Comparison of ENCODE assay signal across 11 mouse cellular contexts in the genomic region with DNA sequence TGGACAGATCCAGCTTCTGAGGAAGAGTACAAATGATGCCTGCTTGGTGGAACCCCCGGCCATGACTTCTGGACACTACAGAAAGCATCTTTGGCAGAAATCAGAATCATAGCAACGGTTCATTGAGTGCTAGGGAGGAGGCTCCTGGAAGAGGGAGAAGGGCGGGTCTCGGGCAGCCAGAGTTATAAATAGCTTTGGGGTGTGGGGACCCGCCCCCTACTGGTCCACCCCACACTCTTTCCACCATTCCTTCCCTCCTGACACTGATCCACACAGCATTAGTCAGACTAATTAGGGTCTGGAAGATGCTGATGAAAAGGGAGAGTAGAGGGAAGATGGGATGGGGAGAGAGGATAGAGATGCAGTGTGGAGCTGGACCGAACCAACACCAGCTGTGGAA. TPM values are rescaled to one million over a fixed set of nuclear protein-coding genes. Genes with fewer than 3 reads are reported as not detected.
DNase-seq lines count a peak whose midpoint lies in the region; ATAC-seq and TF ChIP-seq lines count a peak whose summit lies in the region.
"Had no signal": no experiment of that assay in that cellular context is flagged by ENCODE, and none has a peak within 500 bp of the region (broad histone marks: within the 10 kb centered on the region; RNA-seq: fewer than 3 reads in every experiment).

No protein-coding gene starts in this region.

- H3K4me3 ChIP-seq in layer of hippocampus, adult 2 months, result no peak overlapping the region
- H3K4me3 ChIP-seq in embryonic facial prominence, embryonic 12.5 days, result no peak overlapping the region
- no peak overlapping the region for H3K4me3 ChIP-seq in liver, postnatal 0 days (ENCODE audit: low read depth, low read length)

- H3K9ac ChIP-seq in embryonic facial prominence, embryonic 12.5 days, result peak overlapping the region; percentile 33; the same call in 1 of the 2 replicates
- H3K9ac ChIP-seq in liver, postnatal 0 days (replicated peaks), result no peak overlapping the region

- H3K36me3 ChIP-seq in embryonic facial prominence, embryonic 12.5 days, result peaks cover 13% of the 10 kb centered on the region; the same call in 1 of the 2 replicates
- H3K36me3 ChIP-seq in liver, postnatal 0 days (replicated peaks; ENCODE audit: insufficient read depth, low read length), result peaks cover 33% of the 10 kb centered on the region

- H3K4me1 ChIP-seq in embryonic facial prominence, embryonic 12.5 days, result peaks cover 36% of the 10 kb centered on the region
- peaks cover 35% of the 10 kb centered on the region for H3K4me1 ChIP-seq in liver, postnatal 0 days (ENCODE audit: insufficient read depth)

- 0 out of 2 replicates have a peak, but pooled peaks have one; percentile 8 for TF ChIP-seq CTCF in layer of hippocampus, adult 2 months (conservative IDR thresholded peaks at IDR 0.05)
- 0 out of 2 replicates have a peak, but pooled peaks have one; percentile 13 for TF ChIP-seq CTCF in liver, postnatal 0 days (IDR thresholded peaks at IDR 0.05; ENCODE audit: low read depth)

- no peak for ATAC-seq in embryonic facial prominence, embryonic 12.5 days (ENCODE audit: insufficient number of reproducible peaks, insufficient read depth, low FRiP score, low TSS enrichment)
- no peak for ATAC-seq in liver, postnatal 0 days

- H3K27me3 ChIP-seq in embryonic facial prominence, embryonic 12.5 days, result no peaks in the 10 kb centered on the region
- no peaks in the 10 kb centered on the region for H3K27me3 ChIP-seq in liver, postnatal 0 days (ENCODE audit: insufficient read depth, low read length)

- WGBS in embryonic facial prominence, embryonic 12.5 days, result 44% methylated on average over 6 of the region's 6 CpGs
- 17% methylated on average over 6 of the region's 6 CpGs for WGBS in liver, postnatal 0 days (ENCODE audit: insufficient replicate concordance)

- H3K9me3 ChIP-seq in embryonic facial prominence, embryonic 12.5 days, result no peaks in the 10 kb centered on the region
- no peaks in the 10 kb centered on the region for H3K9me3 ChIP-seq in liver, postnatal 0 days (ENCODE audit: low read length)

- DNase-seq in layer of hippocampus, adult 2 months (ENCODE audit: low spot score in 2 of 2), result no peak
- DNase-seq in layer of hippocampus, postnatal 36 days, result no peak
- peak; percentile 15 for DNase-seq in MN1 (ENCODE audit: low spot score)
- no peak for DNase-seq in liver, postnatal 0 days
- no peak for DNase-seq in retina, embryonic 14.5 days (ENCODE audit: low spot score)
- no peak for DNase-seq in B cell, adult 2 months
- DNase-seq: gastrocnemius, postnatal 10 days had no signal

- no peak for TF ChIP-seq EP300 in liver, postnatal 0 days (IDR thresholded peaks at IDR 0.05; ENCODE audit: low read depth)

- peak overlapping the region; percentile 30; the same call in 1 of the 2 replicates for H3K4me2 ChIP-seq in embryonic facial prominence, embryonic 12.5 days (replicated peaks)
- H3K4me2 ChIP-seq in liver, postnatal 0 days (ENCODE audit: low read depth, low read length), result peak overlapping the region; percentile 40; the same call in 1 of the 2 replicates

- H3K27ac ChIP-seq in layer of hippocampus, adult 2 months, result no peak overlapping the region; the same call in 1 of the 2 replicates
- 0 out of 2 replicates have a peak overlapping the region, but pooled peaks have one; percentile 50 for H3K27ac ChIP-seq in embryonic facial prominence, embryonic 12.5 days
- no peak overlapping the region for H3K27ac ChIP-seq in liver, postnatal 0 days (ENCODE audit: low read depth)

RNA-seq across cellular contexts. Expression of gene Arhgef1, which starts 3.8 kb away (rescaled TPM):
- total RNA-seq in layer of hippocampus, adult 2 months (2021), result 10 to 100 TPM; 88.3 to 100.0 TPM
- total RNA-seq in layer of hippocampus, postnatal 36 days (2021), result 10 to 100 TPM; 81.1 to 86.9 TPM
- polyA plus RNA-seq in embryonic facial prominence, embryonic 12.5 days (2016; fragmentation: Nextera tagmentation; extraction: Ambion mirVana), result 114 and 120 TPM in 2 replicates
- polyA plus RNA-seq in liver, postnatal 0 days (2015; fragmentation: Nextera tagmentation; extraction: Ambion mirVana), result 30.2 and 30.4 TPM in 2 replicates

RNA-seq across cellular contexts. Expression of gene Cd79a, which starts 9.4 kb away (rescaled TPM):
- not detected for total RNA-seq in layer of hippocampus, adult 2 months (2021)
- under 1 TPM in 1 of 2 experiments, not detected in 1; 0.43 TPM for total RNA-seq in layer of hippocampus, postnatal 36 days (2021)
- 0.26 and 0.61 TPM in 2 replicates for polyA plus RNA-seq in embryonic facial prominence, embryonic 12.5 days (2016; fragmentation: Nextera tagmentation; extraction: Ambion mirVana)
- 32.0 and 34.0 TPM in 2 replicates for polyA plus RNA-seq in liver, postnatal 0 days (2015; fragmentation: Nextera tagmentation; extraction: Ambion mirVana)
- total RNA-seq: common myeloid progenitor, adult 5-6 weeks had no signal

RNA-seq across cellular contexts. Expression of gene Rps19, which starts 22.4 kb away (rescaled TPM):
- total RNA-seq in layer of hippocampus, adult 2 months (2021), result 100 to 1,000 TPM; 501 to 525 TPM
- 100 to 1,000 TPM; 490 to 494 TPM for total RNA-seq in layer of hippocampus, postnatal 36 days (2021)
- 2,196 and 2,318 TPM in 2 replicates for polyA plus RNA-seq in embryonic facial prominence, embryonic 12.5 days (2016; fragmentation: Nextera tagmentation; extraction: Ambion mirVana)
- 1,140 and 1,164 TPM in 2 replicates for polyA plus RNA-seq in liver, postnatal 0 days (2015; fragmentation: Nextera tagmentation; extraction: Ambion mirVana)

RNA-seq across cellular contexts. Expression of gene Dmrtc2, which starts 36.7 kb away (rescaled TPM):
- not detected for total RNA-seq in layer of hippocampus, adult 2 months (2021)
- not detected for total RNA-seq in layer of hippocampus, postnatal 36 days (2021)
- not detected in 2 replicates for polyA plus RNA-seq in embryonic facial prominence, embryonic 12.5 days (2016; fragmentation: Nextera tagmentation; extraction: Ambion mirVana)
- polyA plus RNA-seq in liver, postnatal 0 days (2015; fragmentation: Nextera tagmentation; extraction: Ambion mirVana), result not detected in 2 replicates
- total RNA-seq: adrenal gland, adult 18-20 months; common myeloid progenitor, adult 5-6 weeks; gastrocnemius, postnatal 10 days; layer of hippocampus, adult 8-10 months had no signal

RNA-seq across cellular contexts. Expression of gene Lypd4, which starts 36.8 kb away (rescaled TPM):
- total RNA-seq in layer of hippocampus, adult 2 months (2021), result not detected
- not detected for total RNA-seq in layer of hippocampus, postnatal 36 days (2021)
- polyA plus RNA-seq in embryonic facial prominence, embryonic 12.5 days (2016; fragmentation: Nextera tagmentation; extraction: Ambion mirVana), result not detected in 2 replicates
- polyA plus RNA-seq in liver, postnatal 0 days (2015; fragmentation: Nextera tagmentation; extraction: Ambion mirVana), result not detected in 2 replicates
- total RNA-seq: adrenal gland, adult 18-20 months; common myeloid progenitor, adult 5-6 weeks; gastrocnemius, postnatal 10 days; layer of hippocampus, adult 8-10 months had no signal
